Comparison of ENCODE assay signal across 28 mouse cellular contexts in genomic region chr14:8250141-8250871, GRCm38 (mm10). TPM values are rescaled to one million over a fixed set of nuclear protein-coding genes. Genes with fewer than 3 reads are reported as not detected.
DNase-seq lines count a peak whose midpoint lies in the region; ATAC-seq and TF ChIP-seq lines count a peak whose summit lies in the region.
"Had no signal": no experiment of that assay in that cellular context is flagged by ENCODE, and none has a peak within 500 bp of the region (broad histone marks: within the 10 kb centered on the region; RNA-seq: fewer than 3 reads in every experiment).

No protein-coding gene starts in this region.

- H3K27me3 ChIP-seq in heart, adult 2 months (ENCODE audit: control insufficient read depth, insufficient read depth, low read length) = no peaks in the 10 kb centered on the region
- no peaks in the 10 kb centered on the region for H3K27me3 ChIP-seq in liver, postnatal 0 days (ENCODE audit: insufficient read depth, low read length)
- no peaks in the 10 kb centered on the region for H3K27me3 ChIP-seq in stomach, postnatal 0 days (ENCODE audit: control insufficient read depth, insufficient read depth, low read length)
- H3K27me3 ChIP-seq: forebrain, embryonic 13.5 days; heart, embryonic 15.5 days had no signal

- TF ChIP-seq EP300 in heart, adult 2 months (IDR thresholded peaks at IDR 0.05; ENCODE audit: insufficient read depth, low read depth, low read length) = no peak
- TF ChIP-seq EP300 in liver, postnatal 0 days (IDR thresholded peaks at IDR 0.05; ENCODE audit: low read depth) = no peak
- TF ChIP-seq EP300 in stomach, postnatal 0 days (optimal IDR thresholded peaks at IDR 0.05) = no peak

- H3K4me3 ChIP-seq in heart, adult 2 months = no peak overlapping the region
- H3K4me3 ChIP-seq in liver, postnatal 0 days (ENCODE audit: low read depth, low read length) = no peak overlapping the region
- no peak overlapping the region for H3K4me3 ChIP-seq in stomach, postnatal 0 days (ENCODE audit: low read depth, low read length)
- H3K4me3 ChIP-seq: forebrain, embryonic 10.5 days; forebrain, embryonic 13.5 days; heart, embryonic 12.5 days; heart, embryonic 15.5 days had no signal

- no peak for TF ChIP-seq CTCF in heart, adult 2 months (IDR thresholded peaks at IDR 0.05)
- no peak for TF ChIP-seq CTCF in liver, postnatal 0 days (IDR thresholded peaks at IDR 0.05; ENCODE audit: low read depth)
- TF ChIP-seq CTCF in stomach, postnatal 0 days (IDR thresholded peaks at IDR 0.05; ENCODE audit: low read depth) = no peak

- ATAC-seq in liver, postnatal 0 days = no peak
- ATAC-seq in stomach, postnatal 0 days (ENCODE audit: low FRiP score, low TSS enrichment) = peak; percentile 31; the same call in 1 of the 2 replicates
- ATAC-seq: activated CD4-positive, CD25-positive, alpha-beta regulatory T cell, adult 4 months; forebrain, embryonic 13.5 days; forebrain, embryonic 16.5 days; inflammation-experienced regulatory T-cells, adult 6 months had no signal

- no peak for TF ChIP-seq POLR2A in heart, adult 2 months (IDR thresholded peaks at IDR 0.05; ENCODE audit: insufficient read depth, low read depth, low read length)

- H3K4me1 ChIP-seq in heart, adult 2 months (ENCODE audit: control insufficient read depth, insufficient read depth, low read length) = no peaks in the 10 kb centered on the region
- H3K4me1 ChIP-seq in liver, postnatal 0 days (ENCODE audit: insufficient read depth) = no peaks in the 10 kb centered on the region
- no peaks in the 10 kb centered on the region for H3K4me1 ChIP-seq in stomach, postnatal 0 days (replicated peaks; ENCODE audit: control insufficient read depth, insufficient read depth)
- H3K4me1 ChIP-seq: forebrain, embryonic 10.5 days; forebrain, embryonic 13.5 days; heart, embryonic 12.5 days; heart, embryonic 15.5 days had no signal

- H3K9me3 ChIP-seq in liver, postnatal 0 days (ENCODE audit: low read length) = no peaks in the 10 kb centered on the region
- H3K9me3 ChIP-seq in stomach, postnatal 0 days (ENCODE audit: control insufficient read depth, low read length) = no peaks in the 10 kb centered on the region
- H3K9me3 ChIP-seq: forebrain, embryonic 10.5 days; forebrain, embryonic 13.5 days; heart, embryonic 12.5 days; heart, embryonic 15.5 days had no signal

- H3K4me2 ChIP-seq in liver, postnatal 0 days (ENCODE audit: low read depth, low read length) = no peak overlapping the region
- H3K4me2 ChIP-seq in stomach, postnatal 0 days (replicated peaks; ENCODE audit: low read depth) = no peak overlapping the region
- H3K4me2 ChIP-seq: forebrain, embryonic 13.5 days; heart, embryonic 12.5 days; heart, embryonic 15.5 days; hindbrain, embryonic 14.5 days had no signal

- intact Hi-C loops in heart, adult 2 months (cut with DNase I) = no loop called here

- 71% methylated on average over 9 of the region's 9 CpGs for WGBS in heart, adult 2 months
- WGBS in liver, postnatal 0 days (ENCODE audit: insufficient replicate concordance) = 67% methylated on average over 9 of the region's 9 CpGs
- WGBS in stomach, postnatal 0 days = 67% methylated on average over 9 of the region's 9 CpGs

- no peaks in the 10 kb centered on the region for H3K36me3 ChIP-seq in heart, adult 2 months (ENCODE audit: control insufficient read depth, insufficient read depth, low read length)
- H3K36me3 ChIP-seq in liver, postnatal 0 days (replicated peaks; ENCODE audit: insufficient read depth, low read length) = peaks cover 2% of the 10 kb centered on the region
- H3K36me3 ChIP-seq in stomach, postnatal 0 days (ENCODE audit: control insufficient read depth, insufficient read depth, low read length) = no peaks in the 10 kb centered on the region
- H3K36me3 ChIP-seq: forebrain, embryonic 10.5 days; heart, embryonic 12.5 days; heart, embryonic 15.5 days had no signal

- H3K27ac ChIP-seq in heart, adult 2 months = no peak overlapping the region
- H3K27ac ChIP-seq in liver, postnatal 0 days (ENCODE audit: low read depth) = 0 out of 2 replicates have a peak overlapping the region, but pooled peaks have one; percentile 24
- no peak overlapping the region for H3K27ac ChIP-seq in stomach, postnatal 0 days (replicated peaks)
- H3K27ac ChIP-seq: forebrain, embryonic 10.5 days; forebrain, embryonic 13.5 days; heart, embryonic 15.5 days; hindbrain, embryonic 14.5 days; hindbrain, postnatal 0 days had no signal

- no peaks in the 10 kb centered on the region for H3K79me2 ChIP-seq in heart, adult 2 months (replicated peaks; ENCODE audit: control insufficient read depth, insufficient read depth, low read length)

- H3K9ac ChIP-seq in heart, adult 2 months (ENCODE audit: low read depth, low read length) = no peak overlapping the region
- no peak overlapping the region for H3K9ac ChIP-seq in liver, postnatal 0 days (replicated peaks)
- H3K9ac ChIP-seq in stomach, postnatal 0 days (ENCODE audit: low read length) = no peak overlapping the region
- H3K9ac ChIP-seq: forebrain, embryonic 13.5 days; heart, embryonic 12.5 days; heart, embryonic 15.5 days; hindbrain, embryonic 14.5 days had no signal

- peak; percentile 77 for DNase-seq in heart, adult 11 months
- no peak for DNase-seq in heart, adult 2 months
- DNase-seq in liver, postnatal 0 days = no peak
- no peak for DNase-seq in liver
- DNase-seq in stomach, postnatal 0 days (ENCODE audit: low spot score) = peak; percentile 11
- DNase-seq in yolk sac, embryonic 10.5 days (ENCODE audit: low spot score) = no peak
- DNase-seq: adrenal gland, adult 8-10 months; adrenal gland, postnatal 25 days; cerebellum, adult 18-20 months; cerebellum, adult 9-10 months; cerebellum, postnatal 14 days; gastrocnemius, postnatal 10 days; gastrocnemius, postnatal 36 days; heart, postnatal 14 days; heart, postnatal 4 days had no signal

RNA-seq across cellular contexts. Expression of gene Acox2, which starts 8.8 kb away (rescaled TPM):
- under 1 TPM; 0.34 to 0.91 TPM for total RNA-seq in heart, adult 2 months (2021)
- polyA plus RNA-seq in heart, adult 2 months (2012; rRNA removed) = 0.73 and 1.3 TPM in 2 replicates
- polyA plus RNA-seq in liver, postnatal 0 days (2015; fragmentation: Nextera tagmentation; extraction: Ambion mirVana) = 64.9 and 66.7 TPM in 2 replicates
- 6.0 and 7.2 TPM in 2 replicates for polyA plus RNA-seq in stomach, postnatal 0 days (2015; fragmentation: Nextera tagmentation; extraction: Ambion mirVana)
- total RNA-seq: ES-E14; granulocyte monocyte progenitor cell, adult 5-6 weeks; heart, postnatal 4 days; hindbrain, postnatal 0 days had no signal
- polyA plus RNA-seq: activated CD4-positive, CD25-positive, alpha-beta regulatory T cell, adult 4 months; brain, embryonic 14.5 days; embryonic facial prominence, embryonic 11.5 days; forebrain, embryonic 10.5 days; forebrain, embryonic 13.5 days; heart, embryonic 15.5 days; hindbrain, embryonic 14.5 days; inflammation-experienced regulatory T-cells, adult 6 months had no signal

RNA-seq across cellular contexts. Expression of gene Kctd6, which starts 36.4 kb away (rescaled TPM):
- 10 to 100 TPM in 1 of 2 experiments, 1 to 10 TPM in 1; 8.4 to 10.3 TPM for total RNA-seq in heart, adult 2 months (2021)
- polyA plus RNA-seq in heart, adult 2 months (2012; rRNA removed) = 7.3 and 10.7 TPM in 2 replicates
- polyA plus RNA-seq in liver, postnatal 0 days (2015; fragmentation: Nextera tagmentation; extraction: Ambion mirVana) = 9.7 and 10.0 TPM in 2 replicates
- 12.9 and 13.8 TPM in 2 replicates for polyA plus RNA-seq in stomach, postnatal 0 days (2015; fragmentation: Nextera tagmentation; extraction: Ambion mirVana)

Comparison
In these comparisons a context has a peak if more than half of its experiments do, and no peak if none do; other contexts are left out.
1. DNase-seq: peak in heart, adult 11 months (single experiment) and stomach, postnatal 0 days (single experiment); none in heart, adult 2 months (0 of 2), liver, postnatal 0 days (single experiment), liver (single experiment) and yolk sac, embryonic 10.5 days (single experiment).